9 mouse cellular contexts compared by ENCODE assay signal in the genomic region with DNA sequence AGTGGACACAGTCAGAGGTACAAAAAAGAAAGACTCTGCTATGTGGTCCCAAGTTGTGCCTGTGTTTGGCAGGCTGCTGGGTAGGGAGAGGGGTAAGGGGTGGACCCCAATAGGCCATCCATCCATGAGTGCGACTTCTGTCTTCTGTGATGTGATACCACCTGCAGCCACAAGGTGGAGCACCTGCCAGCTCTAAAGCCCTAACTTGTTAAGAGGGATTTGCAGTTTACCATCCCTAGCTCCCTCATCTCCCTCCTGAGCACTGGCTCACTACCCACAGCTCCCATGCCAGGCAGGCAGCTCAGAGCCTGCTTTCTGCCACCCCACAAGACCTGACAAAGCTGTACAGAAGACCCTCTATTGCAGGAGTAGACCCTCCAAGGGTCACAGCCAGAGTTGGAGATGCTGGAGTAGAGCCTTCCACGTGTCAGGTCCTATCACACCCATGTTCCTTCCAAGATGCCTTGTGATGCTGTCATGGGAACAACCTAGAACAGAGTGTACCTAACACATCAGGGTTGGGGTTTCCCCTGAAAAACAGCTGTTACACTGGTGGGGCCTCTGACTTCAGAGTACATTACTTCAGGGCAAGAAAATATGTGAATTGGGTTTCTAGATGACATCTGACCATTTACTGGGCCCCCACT. TPM values are rescaled to one million over a fixed set of nuclear protein-coding genes. Genes with fewer than 3 reads are reported as not detected.
DNase-seq lines count a peak whose midpoint lies in the region; ATAC-seq and TF ChIP-seq lines count a peak whose summit lies in the region.
"Had no signal": no experiment of that assay in that cellular context is flagged by ENCODE, and none has a peak within 500 bp of the region (broad histone marks: within the 10 kb centered on the region; RNA-seq: fewer than 3 reads in every experiment).

No protein-coding gene starts in this region.

- H3K4me3 ChIP-seq in ES-E14 (ENCODE audit: insufficient read depth in 1 of 2, low read depth in 1 of 2, low read length in 2 of 2, poor library complexity in 1 of 2, severe bottlenecking in 1 of 2) = no peak overlapping the region
- no peak overlapping the region for H3K4me3 ChIP-seq in bone marrow macrophage, adult 2 months (ENCODE audit: insufficient read depth, low read length)
- no peak overlapping the region for H3K4me3 ChIP-seq in embryonic fibroblast, embryonic 13.5 days (ENCODE audit: insufficient read depth, low read length)
- no peak overlapping the region for H3K4me3 ChIP-seq in heart, postnatal 0 days (ENCODE audit: low read depth, low read length)
- H3K4me3 ChIP-seq: lung, embryonic 15.5 days had no signal

- no peaks in the 10 kb centered on the region for H3K36me3 ChIP-seq in ES-E14 (ENCODE audit: control insufficient read depth, insufficient read depth, low read length, poor library complexity, severe bottlenecking)
- H3K36me3 ChIP-seq in heart, postnatal 0 days (replicated peaks; ENCODE audit: control insufficient read depth, insufficient read depth, low read length) = no peaks in the 10 kb centered on the region
- H3K36me3 ChIP-seq: lung, embryonic 15.5 days had no signal

- no peak for TF ChIP-seq EP300 in heart, postnatal 0 days (IDR thresholded peaks at IDR 0.05; ENCODE audit: low read depth)

- in situ Hi-C loops in ES-E14 (cut with MboI; ENCODE audit: low sequenced_read_pairs in 2 of 2, unreplicated experiment in 2 of 2) = loop anchor here in 1 of 2 experiments (5.0 kb wide), 1 partner anchor 68 kb away; no protein-coding TSS in a partner anchor

- 39% methylated on average over 2 of the region's 2 CpGs for WGBS in heart, postnatal 0 days

- no peaks in the 10 kb centered on the region for H3K27me3 ChIP-seq in heart, postnatal 0 days (ENCODE audit: control insufficient read depth, insufficient read depth, low read length)
- H3K27me3 ChIP-seq: lung, embryonic 15.5 days had no signal

- peaks cover 3 to 10% of the 10 kb centered on the region in 2 experiments; a peak in 2 of 4 replicates for H3K4me1 ChIP-seq in ES-E14 (ENCODE audit: control insufficient read depth in 2 of 2, insufficient read depth in 2 of 2, low read length in 2 of 2, poor library complexity in 1 of 2)
- peaks cover 16% of the 10 kb centered on the region for H3K4me1 ChIP-seq in bone marrow macrophage, adult 2 months (ENCODE audit: control insufficient read depth, insufficient read depth, low read length)
- 0 out of 2 replicates have a peak, but pooled peaks cover 2% of the 10 kb centered on the region for H3K4me1 ChIP-seq in embryonic fibroblast, embryonic 13.5 days (ENCODE audit: control insufficient read depth, insufficient read depth, low read length)
- peaks cover 13% of the 10 kb centered on the region for H3K4me1 ChIP-seq in heart, postnatal 0 days (ENCODE audit: control insufficient read depth, insufficient read depth)

- H3K27ac ChIP-seq in ES-E14 (ENCODE audit: insufficient read depth, low read depth, low read length, poor library complexity, severe bottlenecking) = no peak overlapping the region
- no peak overlapping the region for H3K27ac ChIP-seq in bone marrow macrophage, adult 2 months (ENCODE audit: insufficient read depth, low read depth, low read length)
- no peak overlapping the region for H3K27ac ChIP-seq in embryonic fibroblast, embryonic 13.5 days (ENCODE audit: insufficient read depth, low read length)
- H3K27ac ChIP-seq in heart, postnatal 0 days (ENCODE audit: low read depth) = no peak overlapping the region
- H3K27ac ChIP-seq: lung, embryonic 15.5 days had no signal

- no peak overlapping the region for H3K4me2 ChIP-seq in heart, postnatal 0 days (ENCODE audit: low read depth, low read length)
- H3K4me2 ChIP-seq: lung, embryonic 15.5 days had no signal

- ATAC-seq in heart, postnatal 0 days (ENCODE audit: insufficient read depth, low read depth) = peak; percentile 6; the same call in 1 of the 2 replicates

- peak; percentile 72 for DNase-seq in ES-E14 (ENCODE audit: low read depth, low spot score)
- peak; percentile 61 for DNase-seq in heart, postnatal 0 days (ENCODE audit: low spot score)
- DNase-seq in layer of hippocampus, adult 9-11 months = peak; percentile 67
- DNase-seq in lung, postnatal 10 days = peak; percentile 87
- peak; percentile 89 to 90 for DNase-seq in right cerebral cortex, adult 2 months (ENCODE audit: low spot score in 2 of 2)
- DNase-seq in urinary bladder, postnatal 14 days (ENCODE audit: low spot score) = peak; percentile 80

- H3K9me3 ChIP-seq in ES-E14 (ENCODE audit: control insufficient read depth, insufficient read depth, low read depth, low read length) = no peaks in the 10 kb centered on the region
- no peaks in the 10 kb centered on the region for H3K9me3 ChIP-seq in heart, postnatal 0 days (replicated peaks; ENCODE audit: control insufficient read depth, low read length)
- H3K9me3 ChIP-seq: lung, embryonic 15.5 days had no signal

- no peak overlapping the region for H3K9ac ChIP-seq in ES-E14 (ENCODE audit: insufficient read depth, low read depth, low read length, poor library complexity, severe bottlenecking)
- H3K9ac ChIP-seq in heart, postnatal 0 days (replicated peaks; ENCODE audit: low read depth, low read length) = no peak overlapping the region
- H3K9ac ChIP-seq: lung, embryonic 15.5 days had no signal

- TF ChIP-seq POLR2A in bone marrow macrophage, adult 2 months (IDR thresholded peaks at IDR 0.05; ENCODE audit: borderline replicate concordance, low read depth, low read length) = no peak
- no peak for TF ChIP-seq POLR2A in embryonic fibroblast, embryonic 13.5 days (IDR thresholded peaks at IDR 0.05; ENCODE audit: low read depth, low read length)

- TF ChIP-seq CTCF in bone marrow macrophage, adult 2 months (IDR thresholded peaks at IDR 0.05; ENCODE audit: low read depth, low read length) = peak; percentile 42; the same call in 1 of the 2 replicates
- TF ChIP-seq CTCF in embryonic fibroblast, embryonic 13.5 days (IDR thresholded peaks at IDR 0.05; ENCODE audit: borderline replicate concordance, insufficient read depth, low read length) = peak; percentile 86
- TF ChIP-seq CTCF in heart, postnatal 0 days (IDR thresholded peaks at IDR 0.05; ENCODE audit: low read depth) = peak; percentile 92

TF ChIP-seq in ES-E14, 5 proteins besides CTCF, POLR2A, EP300 and RAD21:
- TF ChIP-seq CHD2 (IDR thresholded peaks at IDR 0.05; ENCODE audit: low read depth, low read length) (no peak), ZNF384 (IDR thresholded peaks at IDR 0.05; ENCODE audit: low read depth, low read length) (no peak), ZC3H11A (IDR thresholded peaks at IDR 0.05; ENCODE audit: borderline replicate concordance, low read depth, low read length) (peak; percentile 72; the same call in 1 of the 2 replicates), HCFC1 (IDR thresholded peaks at IDR 0.05; ENCODE audit: borderline replicate concordance, insufficient read depth, low read length) (no peak)

RNA-seq across cellular contexts. Expression of gene Gramd4, which starts 3.5 kb away (rescaled TPM):
- 19.6 and 24.5 TPM in 2 replicates for total RNA-seq in ES-E14 (2012; rRNA removed)
- polyA plus RNA-seq in bone marrow macrophage, adult 2 months (2012; ENCODE audit: insufficient read depth, insufficient read length, missing spikeins) = 3.8 and 4.4 TPM in 2 replicates
- polyA plus RNA-seq in embryonic fibroblast, embryonic 13.5 days (2011; ENCODE audit: insufficient read length, low read depth, missing spikeins) = 18.0 and 31.4 TPM in 2 replicates
- total RNA-seq in heart, postnatal 0 days (2014; rRNA removed; ENCODE audit: low replicate concordance) = 31.8 and 35.0 TPM in 2 replicates
- 15.4 and 16.2 TPM in 2 replicates for polyA plus RNA-seq in heart, postnatal 0 days (2015; fragmentation: Nextera tagmentation; extraction: Ambion mirVana)

RNA-seq across cellular contexts. Expression of gene Celsr1, which starts 20.4 kb away (rescaled TPM):
- 12.6 and 40.3 TPM in 2 replicates for total RNA-seq in ES-E14 (2012; rRNA removed)
- polyA plus RNA-seq in bone marrow macrophage, adult 2 months (2012; ENCODE audit: insufficient read depth, insufficient read length, missing spikeins) = 0.15 and 0.28 TPM in 2 replicates
- polyA plus RNA-seq in embryonic fibroblast, embryonic 13.5 days (2011; ENCODE audit: insufficient read length, low read depth, missing spikeins) = 0.20 and 0.91 TPM in 2 replicates
- 17.4 and 18.0 TPM in 2 replicates for total RNA-seq in heart, postnatal 0 days (2014; rRNA removed; ENCODE audit: low replicate concordance)
- polyA plus RNA-seq in heart, postnatal 0 days (2015; fragmentation: Nextera tagmentation; extraction: Ambion mirVana) = 0.80 and 0.97 TPM in 2 replicates

Comparison
In these comparisons a context has a peak if more than half of its experiments do, and no peak if none do; other contexts are left out.
1. CTCF ChIP-seq: peak in every context shown above with its lines; median percentile 92 in heart, postnatal 0 days; 86 in embryonic fibroblast, embryonic 13.5 days; 42 in bone marrow macrophage, adult 2 months.